Mouse (Mus musculus) midbrain, embryonic 13.5 days (tissue): ENCODE measurements around the gene Rnf225. TPM values are rescaled to one million over a fixed set of nuclear protein-coding genes. Genes with fewer than 3 reads are reported as not detected.
"Not testable (repeated sequence)": the region's sequence is repeated elsewhere in the genome, so short reads cannot be mapped to it uniquely, and the experiment has no call there.

Source experiments
- ATAC-seq: fragments of 200-750 bp; cut with Nextera tagmentation; 2 replicates; pipeline ENCODE4 v1.8.0; 2017; ENCODE audit warnings: mild to moderate bottlenecking, moderate TSS enrichment, moderate library complexity
- H3K27ac ChIP-seq: fragments of 300-500 bp; sonication (generic); 2 replicates; pipeline ENCODE4 v1.5.1; 2015; ENCODE audit warnings: inconsistent platforms, mild to moderate bottlenecking, moderate library complexity
- H3K27me3 ChIP-seq: fragments of 300-500 bp; sonication (generic); 2 replicates; pipeline ENCODE4 v1.6.1; 2015; ENCODE audit warnings: mild to moderate bottlenecking, inconsistent platforms
- H3K36me3 ChIP-seq: fragments of 300-500 bp; sonication (generic); 2 replicates; pipeline ENCODE4 v1.6.1; 2015; ENCODE audit warnings: mild to moderate bottlenecking, inconsistent platforms
- H3K4me1 ChIP-seq: fragments of 300-500 bp; sonication (generic); replicated peaks from 2 replicates; pipeline ENCODE4 v1.6.1; 2015; ENCODE audit warnings: inconsistent platforms
- H3K4me2 ChIP-seq: fragments of 300-500 bp; sonication (generic); replicated peaks from 2 replicates; pipeline ENCODE4 v1.6.1; 2015; ENCODE audit warnings: moderate library complexity, mild to moderate bottlenecking, inconsistent platforms
- H3K4me3 ChIP-seq: fragments of 300-500 bp; sonication (generic); replicated peaks from 2 replicates; pipeline ENCODE4 v1.5.1; 2015; ENCODE audit warnings: mild to moderate bottlenecking, inconsistent platforms
- H3K9ac ChIP-seq: fragments of 300-500 bp; sonication (generic); replicated peaks from 2 replicates; pipeline ENCODE4 v1.6.1; 2015; ENCODE audit warnings: mild to moderate bottlenecking, inconsistent platforms
- H3K9me3 ChIP-seq: fragments of 300-500 bp; sonication (generic); 2 replicates; pipeline ENCODE4 v1.6.1; 2016; ENCODE audit warnings: mild to moderate bottlenecking, inconsistent platforms
- WGBS: fragments of 180-500 bp; shearing (Covaris S2); methylation state at CpG from one replicate; pipeline ENCODE4 v1.1.7; 2015; 5-methylcytosine and 5-hydroxymethylcytosine counted together
- polyA plus RNA-seq: library from polyadenylated mRNA; unstranded; fragments of >200 nt; fragmentation: Nextera tagmentation; extraction: Ambion mirVana; gene quantifications from 2 replicates; pipeline ENCODE4 v1.2.1, GENCODE M21; 2015

Gene Rnf225
- polyA plus RNA-seq, 1 experiment from 2014 or later, result 0.69 TPM

DNA sequence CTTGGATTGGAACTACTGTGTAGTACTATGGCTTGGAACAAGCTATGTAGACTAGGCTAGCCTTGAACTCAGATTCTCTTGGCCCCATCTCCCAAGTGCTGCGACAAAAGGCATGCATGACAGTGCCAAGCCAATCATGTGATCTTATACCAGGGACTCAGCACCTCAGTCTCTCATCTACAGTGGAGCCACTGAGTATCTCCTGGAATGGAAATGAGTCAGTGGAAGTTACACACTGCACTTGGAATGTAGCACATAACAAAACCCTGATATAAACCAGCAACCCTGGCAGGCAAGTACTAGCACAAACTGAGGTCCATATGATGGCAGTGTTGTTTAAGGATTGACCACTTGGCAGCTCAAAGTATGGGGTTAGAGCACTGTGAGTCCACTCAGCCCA is 22.1 kb upstream of the Rnf225 start:
- H3K4me1 ChIP-seq, result peaks cover 10% of the 10 kb centered on the region
- no peak overlapping the region for H3K27ac ChIP-seq
- H3K9me3 ChIP-seq, result no peaks in the 10 kb centered on the region

DNA sequence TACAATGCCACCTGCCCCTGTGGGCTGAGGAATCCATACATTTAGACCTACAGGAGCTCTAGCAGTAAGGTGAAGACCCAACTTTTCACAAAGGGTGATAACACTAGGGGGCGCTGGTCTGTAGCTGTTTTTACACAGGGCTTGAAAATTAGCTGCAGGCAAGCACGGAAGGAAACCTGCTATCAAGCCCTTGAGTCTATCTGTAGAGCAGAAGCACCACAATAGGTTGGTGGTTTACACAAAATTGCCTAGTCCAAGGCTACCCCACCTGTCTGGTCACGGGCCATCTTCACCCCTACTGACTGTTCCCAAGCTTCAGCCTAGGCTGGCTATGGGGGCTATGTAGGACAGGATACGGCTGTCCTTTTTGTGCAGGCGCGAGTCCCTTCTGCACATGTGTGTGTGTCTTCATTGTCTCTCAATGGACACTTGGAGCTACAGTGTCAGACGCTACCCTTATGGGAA is 17.7 kb upstream of the Rnf225 start:
- Histone ChIP-seq H3K27me3 (no peaks in the 10 kb centered on the region), H3K4me3 (peak overlapping the region; percentile 47), H3K27ac (peak overlapping the region; percentile 75), H3K4me2 (peak overlapping the region; percentile 62), H3K9me3 (no peaks in the 10 kb centered on the region), H3K36me3 (peaks cover 47% of the 10 kb centered on the region), H3K9ac (peak overlapping the region; percentile 60; the same call in 1 of the 2 replicates), H3K4me1 (peaks cover 10% of the 10 kb centered on the region)
- ATAC-seq, result peak; percentile 68
- WGBS, result 42% methylated on average over 7 of the region's 7 CpGs

More for the DNA sequence above, 22.1 kb upstream of the Rnf225 start:
- ATAC-seq, result no peak
- H3K4me3 ChIP-seq, result no peak overlapping the region
- no peaks in the 10 kb centered on the region for H3K27me3 ChIP-seq
- WGBS, result 86% methylated on average over 1 of the region's 1 CpGs
- H3K4me2 ChIP-seq, result no peak overlapping the region
- no peak overlapping the region for H3K9ac ChIP-seq
- peaks cover 60% of the 10 kb centered on the region for H3K36me3 ChIP-seq

DNA sequence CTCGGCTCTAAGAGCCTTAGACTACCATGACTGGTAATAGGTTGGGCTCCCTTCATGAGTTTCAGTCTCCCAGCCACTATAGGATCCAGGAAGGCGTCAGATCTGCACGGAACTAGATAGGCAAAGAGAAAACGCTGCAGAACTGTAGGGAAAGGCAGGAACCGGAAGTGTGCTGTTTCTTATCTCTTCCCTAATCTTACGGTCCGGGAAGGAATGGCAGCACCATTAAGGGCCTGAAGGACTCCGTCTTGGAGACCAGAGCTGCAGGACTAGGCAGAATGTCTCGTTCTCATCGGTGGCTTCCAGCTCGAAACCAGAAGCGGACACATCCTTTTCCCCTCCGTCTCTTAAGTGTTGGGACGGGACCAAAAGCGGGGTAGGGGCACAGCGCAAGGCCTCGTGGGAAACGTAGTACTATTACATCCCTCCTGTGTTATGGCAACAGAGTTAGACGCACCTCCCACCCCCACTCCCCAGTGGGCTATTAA is 17.0 kb upstream of the Rnf225 start:
- ATAC-seq, result peak; percentile 89
- peak overlapping the region; percentile 47 for H3K4me3 ChIP-seq
- peak overlapping the region; percentile 60 for H3K9ac ChIP-seq
- H3K27ac ChIP-seq, result peak overlapping the region; percentile 75
- WGBS, result 6% methylated on average over 19 of the region's 19 CpGs
- H3K4me2 ChIP-seq, result peak overlapping the region; percentile 62
- H3K9me3 ChIP-seq, result no peaks in the 10 kb centered on the region
- H3K36me3 ChIP-seq, result peaks cover 41% of the 10 kb centered on the region
- no peaks in the 10 kb centered on the region for H3K27me3 ChIP-seq
- peaks cover 10% of the 10 kb centered on the region for H3K4me1 ChIP-seq

DNA sequence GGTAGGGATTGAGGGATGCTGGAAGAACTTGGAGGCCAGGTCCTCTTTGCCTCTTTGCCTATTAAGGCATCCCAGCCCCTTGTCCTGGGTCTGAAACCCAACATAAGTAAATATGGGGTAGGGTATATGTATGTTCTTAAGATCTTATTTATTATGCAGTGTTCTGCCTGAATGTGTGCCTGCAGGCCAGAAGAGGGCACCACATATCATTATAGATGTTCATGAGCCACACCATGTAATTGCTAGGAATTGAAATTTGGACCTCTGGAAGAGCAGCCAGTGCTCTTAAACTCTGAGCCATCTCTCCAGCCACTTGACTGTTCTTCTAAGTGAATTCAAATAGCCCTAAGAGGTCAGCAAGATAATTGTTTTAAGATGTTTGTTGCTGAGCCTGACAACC is 13.7 kb upstream of the Rnf225 start:
- no peak overlapping the region for H3K4me3 ChIP-seq
- peaks cover 7% of the 10 kb centered on the region; the same call in 1 of the 2 replicates for H3K36me3 ChIP-seq
- H3K4me1 ChIP-seq, result peaks cover 10% of the 10 kb centered on the region
- no peak overlapping the region for H3K9ac ChIP-seq
- no peaks in the 10 kb centered on the region for H3K9me3 ChIP-seq
- ATAC-seq, result no peak
- H3K27ac ChIP-seq, result no peak overlapping the region
- H3K4me2 ChIP-seq, result no peak overlapping the region
- no peaks in the 10 kb centered on the region for H3K27me3 ChIP-seq

DNA sequence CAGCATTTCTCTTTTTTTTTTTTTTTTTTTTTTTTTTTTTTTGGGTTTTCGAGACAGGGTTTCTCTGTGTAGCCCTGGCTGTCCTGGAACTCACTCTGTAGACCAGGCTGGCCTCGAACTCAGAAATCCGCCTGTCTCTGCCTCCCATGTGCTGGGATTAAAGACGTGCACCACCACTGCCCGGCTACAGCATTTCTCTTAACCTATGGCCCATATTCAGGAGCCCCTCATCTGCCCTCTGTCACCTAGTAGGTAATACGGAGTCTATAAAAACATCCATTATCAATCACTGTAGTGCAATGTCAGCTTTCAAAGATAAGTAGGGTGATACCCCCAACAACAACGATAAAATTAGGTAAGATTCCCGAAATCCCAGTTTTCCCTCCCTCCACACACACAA is 6.7 kb upstream of the Rnf225 start:
- 93% methylated on average over 7 of the region's 8 CpGs for WGBS
- Histone ChIP-seq H3K36me3 (peaks cover 24% of the 10 kb centered on the region), H3K4me1 (peaks cover 20% of the 10 kb centered on the region)
- not testable (repeated sequence) for H3K9ac ChIP-seq, H3K27ac ChIP-seq, ATAC-seq, H3K27me3 ChIP-seq, H3K4me2 ChIP-seq, H3K4me3 ChIP-seq, H3K9me3 ChIP-seq

DNA sequence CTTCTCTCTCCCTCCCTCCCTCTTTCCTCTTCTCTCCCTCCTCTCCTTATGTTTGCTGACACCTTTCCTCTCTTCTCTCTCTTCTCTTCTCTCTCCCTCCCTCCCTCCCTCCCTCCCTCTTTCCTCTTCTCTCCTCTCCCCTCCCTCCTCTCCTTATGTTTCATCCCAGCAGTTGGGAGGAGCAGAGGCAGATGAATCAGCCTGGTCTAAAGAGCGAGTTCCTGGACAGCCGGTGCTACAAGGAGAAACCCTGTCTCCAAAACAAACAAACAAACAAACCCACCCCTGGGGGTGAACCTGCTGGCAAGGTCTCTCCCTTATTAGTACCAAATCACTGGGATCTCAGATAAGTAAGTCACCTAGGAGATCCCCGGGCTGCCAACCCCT is 5.9 kb upstream of the Rnf225 start:
- peak overlapping the region; percentile 99 for H3K4me2 ChIP-seq
- H3K9ac ChIP-seq, result peak overlapping the region; percentile 87
- ATAC-seq, result no peak
- H3K36me3 ChIP-seq, result peaks cover 32% of the 10 kb centered on the region
- peaks cover 20% of the 10 kb centered on the region for H3K4me1 ChIP-seq
- peak overlapping the region; percentile 82 for H3K4me3 ChIP-seq
- peak overlapping the region; percentile 92 for H3K27ac ChIP-seq
- 1% methylated on average over 3 of the region's 3 CpGs for WGBS
- H3K27me3 ChIP-seq, result peaks cover 9% of the 10 kb centered on the region
- no peaks in the 10 kb centered on the region for H3K9me3 ChIP-seq

DNA sequence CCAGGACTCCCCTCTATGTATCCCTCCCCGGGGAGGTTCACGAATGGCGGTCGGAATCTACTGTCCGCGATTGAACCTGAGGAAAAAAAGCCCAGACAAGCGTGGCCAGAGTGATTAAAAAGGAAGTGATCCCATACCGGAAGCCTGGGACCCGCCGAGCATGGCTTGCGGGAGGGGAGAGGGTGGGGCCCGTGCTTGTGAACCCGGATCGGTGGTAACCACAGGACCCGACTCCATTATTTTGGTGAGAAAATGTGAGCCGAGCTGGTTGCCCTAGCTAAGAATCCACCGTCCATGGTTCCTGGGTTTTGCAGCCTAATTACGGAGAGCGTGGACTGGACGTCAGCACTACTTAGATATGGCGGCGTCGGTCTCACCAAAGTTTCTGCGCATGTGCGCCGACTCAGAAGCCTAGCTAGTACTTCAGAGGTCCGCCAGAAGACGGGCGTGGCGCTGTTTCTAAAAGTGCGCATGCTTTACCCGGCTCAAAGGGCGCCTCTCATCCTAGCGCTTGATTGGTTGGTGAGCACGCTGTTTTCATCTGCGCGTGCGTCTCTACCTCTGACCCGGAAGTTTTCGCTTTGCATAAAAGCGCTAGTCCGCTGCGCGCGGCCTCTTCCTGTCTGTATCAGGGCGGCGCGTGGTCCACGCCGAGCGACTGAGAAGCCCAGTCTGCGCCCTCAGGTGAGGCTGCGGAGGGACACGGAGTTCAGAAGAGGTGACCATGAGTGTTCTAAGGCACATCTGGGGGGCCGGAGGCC is 5.3 kb upstream of the Rnf225 start, which contains the start of gene Rps5:
Gene Rps5, plus strand, starts transcription at position 586 of the 761 bp plus-strand sequence.
- Histone ChIP-seq H3K9me3 (no peaks in the 10 kb centered on the region), H3K4me2 (peak within 1 kb of the TSS; percentile 99), H3K27me3 (peaks cover 15% of the 10 kb centered on the region), H3K9ac (peak within 1 kb of the TSS; percentile 87), H3K4me3 (peak within 1 kb of the TSS; percentile 82), H3K4me1 (peaks cover 20% of the 10 kb centered on the region), H3K36me3 (peaks cover 38% of the 10 kb centered on the region), H3K27ac (peak within 1 kb of the TSS; percentile 92)
- WGBS, result under 1% methylated on average over 55 of the region's 55 CpGs
- ATAC-seq, result peak; percentile 99

DNA sequence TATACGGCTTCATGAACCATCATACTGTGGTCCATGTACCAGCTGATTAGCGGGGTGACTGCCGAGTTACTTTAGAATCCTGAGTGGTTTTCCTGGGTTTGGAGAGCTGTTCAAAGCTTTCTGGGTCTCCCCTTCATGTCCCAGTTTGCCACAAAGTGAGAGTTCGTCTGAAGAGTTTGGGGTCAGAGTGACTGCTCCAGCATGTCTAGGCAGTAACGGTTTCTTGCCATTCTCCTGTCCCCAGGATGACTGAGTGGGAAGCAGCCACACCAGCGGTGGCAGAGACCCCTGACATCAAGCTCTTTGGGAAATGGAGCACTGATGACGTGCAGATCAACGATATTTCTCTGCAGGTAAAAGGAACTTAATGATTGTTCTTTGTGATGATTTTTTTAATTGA is 4.5 kb upstream of the Rnf225 start:
- Histone ChIP-seq H3K27ac (peak overlapping the region; percentile 3; the same call in 1 of the 2 replicates), H3K9me3 (no peaks in the 10 kb centered on the region), H3K4me2 (peak overlapping the region; percentile 99), H3K36me3 (peaks cover 45% of the 10 kb centered on the region), H3K4me3 (peak overlapping the region; percentile 82), H3K27me3 (peaks cover 23% of the 10 kb centered on the region), H3K9ac (peak overlapping the region; percentile 87), H3K4me1 (peaks cover 20% of the 10 kb centered on the region)
- ATAC-seq, result no peak
- 5% methylated on average over 8 of the region's 8 CpGs for WGBS

DNA sequence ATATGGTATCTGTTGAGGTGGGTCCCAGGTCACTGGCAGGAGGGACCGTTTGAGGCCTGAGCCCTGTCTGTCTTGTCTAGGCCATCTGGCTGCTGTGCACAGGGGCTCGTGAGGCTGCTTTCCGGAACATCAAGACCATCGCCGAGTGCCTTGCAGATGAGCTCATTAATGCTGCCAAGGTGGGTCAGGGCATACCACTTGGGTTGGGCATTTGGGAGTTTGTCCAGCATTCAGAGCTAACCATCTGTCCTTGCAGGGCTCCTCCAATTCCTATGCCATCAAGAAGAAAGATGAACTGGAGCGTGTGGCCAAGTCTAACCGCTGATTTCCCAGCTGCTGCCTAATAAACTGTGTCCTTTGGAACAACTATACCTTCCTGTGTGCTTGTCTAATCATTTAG is 900 bp upstream of the Rnf225 start:
- peaks cover 49% of the 10 kb centered on the region for H3K36me3 ChIP-seq
- H3K27me3 ChIP-seq, result peaks cover 33% of the 10 kb centered on the region
- 90% methylated on average over 7 of the region's 7 CpGs for WGBS
- H3K9me3 ChIP-seq, result no peaks in the 10 kb centered on the region
- H3K9ac ChIP-seq, result no peak overlapping the region
- no peak overlapping the region for H3K4me2 ChIP-seq
- peaks cover 23% of the 10 kb centered on the region for H3K4me1 ChIP-seq
- no peak overlapping the region for H3K4me3 ChIP-seq
- no peak overlapping the region for H3K27ac ChIP-seq
- no peak for ATAC-seq

DNA sequence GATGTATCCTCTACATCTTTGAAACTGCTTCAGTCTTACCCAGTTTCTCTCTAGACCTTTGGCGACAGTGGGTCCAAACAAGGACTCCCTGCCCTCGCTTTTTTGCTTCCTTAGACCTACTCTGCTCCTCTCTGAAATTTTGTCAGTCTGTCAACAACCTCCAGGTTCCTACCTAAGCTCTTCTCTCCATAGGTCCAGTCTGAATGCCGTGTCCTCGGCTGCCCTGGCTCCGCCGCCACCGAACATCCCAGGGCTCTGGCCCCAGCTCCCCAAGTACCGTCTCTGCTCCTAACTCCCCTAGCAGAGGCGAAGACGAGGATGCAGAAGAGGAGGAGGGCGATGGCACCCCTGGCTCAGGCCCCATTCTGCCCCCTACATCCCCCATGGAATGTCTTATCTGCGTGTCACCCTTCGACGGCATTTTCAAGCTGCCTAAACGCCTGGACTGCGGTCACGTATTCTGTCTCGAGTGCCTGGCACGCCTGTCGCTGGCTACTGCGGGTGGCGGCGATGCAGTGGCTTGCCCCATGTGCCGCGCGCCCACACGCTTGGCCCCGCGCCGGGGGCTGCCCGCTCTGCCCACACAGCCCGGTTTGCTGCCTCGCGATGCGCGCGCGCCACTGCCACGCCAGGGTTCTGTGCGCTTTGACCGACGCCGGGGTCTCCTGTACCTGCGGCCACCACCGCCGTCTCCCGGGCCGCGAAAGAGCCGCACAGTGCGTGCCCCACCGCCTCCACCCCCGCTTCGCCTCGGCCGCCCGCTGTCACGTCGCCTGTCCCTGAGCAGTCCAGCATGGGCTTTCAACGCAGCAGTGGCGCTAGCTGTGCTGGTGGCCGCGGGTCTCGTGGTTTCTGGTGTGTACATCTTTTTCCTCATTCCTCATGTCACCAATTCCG is 725 bp downstream of the Rnf225 start:
- peaks cover 33% of the 10 kb centered on the region for H3K27me3 ChIP-seq
- peak overlapping the region; percentile 42 for H3K4me2 ChIP-seq
- peak overlapping the region; percentile 51; the same call in 1 of the 2 replicates for H3K9ac ChIP-seq
- no peak overlapping the region for H3K27ac ChIP-seq
- H3K9me3 ChIP-seq, result no peaks in the 10 kb centered on the region
- WGBS, result 4% methylated on average over 65 of the region's 65 CpGs
- H3K4me3 ChIP-seq, result peak overlapping the region; percentile 24
- H3K4me1 ChIP-seq, result peaks cover 19% of the 10 kb centered on the region
- ATAC-seq, result peak; percentile 62; the same call in 1 of the 2 replicates
- H3K36me3 ChIP-seq, result peaks cover 49% of the 10 kb centered on the region

DNA sequence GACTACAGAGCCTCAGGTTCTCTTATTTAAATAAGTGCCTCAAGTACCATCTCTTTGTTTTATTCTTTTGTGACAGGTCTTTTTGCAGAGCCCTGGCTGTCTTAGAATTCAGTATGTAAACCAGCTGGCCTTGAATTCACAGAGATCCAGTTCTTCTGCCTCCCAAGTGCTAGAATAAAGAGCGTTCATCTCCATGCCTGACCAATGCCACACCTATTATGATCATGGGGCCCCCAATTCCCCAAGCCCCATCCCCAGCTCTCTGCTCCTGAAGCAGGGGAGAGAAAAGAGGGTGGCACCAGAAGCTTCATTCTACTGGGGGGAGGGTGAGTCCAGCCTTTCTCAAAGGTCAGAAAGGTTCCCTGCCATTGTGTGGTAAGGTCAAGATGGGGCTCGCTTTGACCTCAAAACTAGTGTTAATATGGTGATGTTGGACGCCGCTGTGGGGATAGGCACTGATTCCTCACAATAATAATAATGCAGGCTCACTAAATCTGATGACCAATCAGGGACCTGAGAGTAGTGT is 6.5 kb downstream of the Rnf225 start:
- H3K36me3 ChIP-seq, result peaks cover 4% of the 10 kb centered on the region
- ATAC-seq, result no peak
- no peak overlapping the region for H3K27ac ChIP-seq
- H3K4me2 ChIP-seq, result no peak overlapping the region
- no peak overlapping the region for H3K4me3 ChIP-seq
- no peaks in the 10 kb centered on the region for H3K4me1 ChIP-seq
- WGBS, result 52% methylated on average over 4 of the region's 4 CpGs
- peaks cover under 1% of the 10 kb centered on the region; the same call in 1 of the 2 replicates for H3K27me3 ChIP-seq
- no peaks in the 10 kb centered on the region for H3K9me3 ChIP-seq
- 0 out of 2 replicates have a peak overlapping the region, but pooled peaks have one; percentile 32 for H3K9ac ChIP-seq
